Mouse (Mus musculus): Measurements from ENCODE around the gene Cdk9. TPM values are rescaled to one million over a fixed set of nuclear protein-coding genes. Genes with fewer than 3 reads are reported as not detected.

Gene Cdk9
- total RNA-seq, 1 experiment from 2014 or later = 107 TPM

DNA sequence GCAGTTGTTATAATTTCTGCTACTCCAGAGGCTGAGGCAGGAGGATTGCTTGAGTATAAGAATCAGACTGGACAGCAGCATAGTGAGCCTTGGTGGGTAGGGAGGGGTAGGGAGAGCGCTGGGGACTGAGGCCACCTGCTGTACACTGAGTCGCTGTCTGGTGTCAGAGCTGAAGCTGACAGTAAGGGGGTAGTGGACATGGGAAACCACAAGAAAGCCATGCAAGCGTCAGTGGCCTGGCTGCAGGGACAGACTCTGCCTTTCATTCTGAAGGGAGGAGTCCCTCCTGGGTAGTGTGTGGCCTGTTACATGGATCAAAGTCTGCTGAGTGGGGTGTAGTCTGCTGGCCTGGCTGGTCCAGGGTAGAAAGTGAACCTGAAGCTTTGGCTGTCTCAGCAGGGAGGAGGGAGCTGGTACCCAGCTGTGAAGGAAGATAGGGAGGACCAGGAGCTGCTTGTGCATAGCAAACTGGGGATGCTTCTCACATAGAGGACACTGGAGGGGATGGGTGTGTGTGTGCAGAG, 23.5 kb upstream of the Cdk9 start:
- peak; percentile 30; the same call in 1 of the 2 replicates for ATAC-seq (replicated peaks; ENCODE audit: insufficient number of reproducible peaks, low FRiP score, low TSS enrichment, poor library complexity, severe bottlenecking)

DNA sequence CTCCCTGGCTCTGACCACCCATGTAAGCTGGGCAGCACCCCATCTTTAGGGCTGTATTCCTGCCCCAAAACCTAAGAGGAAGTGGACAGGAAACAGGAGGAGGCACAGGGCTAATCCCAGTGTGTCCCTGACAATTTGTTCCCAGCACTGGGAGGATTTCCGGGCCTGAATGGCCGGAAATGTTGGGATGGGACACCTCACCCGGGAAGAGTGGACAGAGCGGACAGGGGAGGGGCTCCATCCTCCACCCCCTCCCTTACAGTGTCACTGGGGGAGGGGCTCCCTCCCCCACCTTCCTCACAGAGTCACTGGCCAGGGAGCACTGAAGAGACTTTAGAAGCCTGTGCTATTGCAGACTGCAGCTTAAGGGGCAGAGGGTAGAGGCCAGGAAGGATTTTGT, 22.1 kb upstream of the Cdk9 start:
- ATAC-seq (replicated peaks; ENCODE audit: insufficient number of reproducible peaks, low FRiP score, low TSS enrichment, poor library complexity, severe bottlenecking) = no peak

DNA sequence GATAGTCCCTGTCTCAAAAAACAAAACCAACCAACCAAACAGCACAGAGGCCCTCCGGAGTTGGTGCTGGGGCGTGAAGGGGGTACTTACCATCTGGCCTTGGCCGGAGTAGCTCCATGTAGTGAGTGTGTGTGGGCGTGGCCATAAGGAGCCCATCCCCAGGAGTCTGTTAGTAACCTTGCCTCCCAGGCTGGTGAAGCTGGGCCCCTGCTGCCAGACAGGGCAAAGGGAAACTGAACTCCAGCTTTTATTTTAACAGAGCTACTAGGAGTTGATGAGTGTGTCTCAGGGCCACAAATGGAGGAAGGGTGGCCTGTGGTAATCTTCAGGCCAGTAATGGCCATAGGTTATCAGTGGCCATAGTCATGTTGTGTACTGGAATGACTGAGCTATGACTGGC, 21.6 kb upstream of the Cdk9 start:
- no peak for ATAC-seq (replicated peaks; ENCODE audit: insufficient number of reproducible peaks, low FRiP score, low TSS enrichment, poor library complexity, severe bottlenecking)

DNA sequence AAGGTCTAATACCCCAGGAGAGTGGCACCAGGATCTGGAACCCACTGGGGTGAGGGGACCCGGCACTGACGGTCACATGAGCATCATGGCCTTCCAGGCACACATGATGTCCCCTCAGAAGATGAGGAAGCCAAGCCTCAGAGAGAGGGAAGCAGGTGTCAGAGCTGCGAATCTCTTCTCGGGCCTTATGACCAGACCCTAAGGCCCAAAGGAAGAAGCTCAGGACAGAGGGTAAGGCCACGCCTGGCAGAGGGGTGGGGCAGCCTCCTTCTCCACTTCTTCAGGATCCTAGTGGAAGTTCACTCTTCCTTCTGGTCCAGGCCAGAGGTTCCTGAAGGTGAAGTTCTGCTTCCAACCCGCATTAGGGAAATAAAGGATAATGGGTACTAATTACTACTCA, 19.8 kb upstream of the Cdk9 start:
- no peak for ATAC-seq (replicated peaks; ENCODE audit: insufficient number of reproducible peaks, low FRiP score, low TSS enrichment, poor library complexity, severe bottlenecking)

DNA sequence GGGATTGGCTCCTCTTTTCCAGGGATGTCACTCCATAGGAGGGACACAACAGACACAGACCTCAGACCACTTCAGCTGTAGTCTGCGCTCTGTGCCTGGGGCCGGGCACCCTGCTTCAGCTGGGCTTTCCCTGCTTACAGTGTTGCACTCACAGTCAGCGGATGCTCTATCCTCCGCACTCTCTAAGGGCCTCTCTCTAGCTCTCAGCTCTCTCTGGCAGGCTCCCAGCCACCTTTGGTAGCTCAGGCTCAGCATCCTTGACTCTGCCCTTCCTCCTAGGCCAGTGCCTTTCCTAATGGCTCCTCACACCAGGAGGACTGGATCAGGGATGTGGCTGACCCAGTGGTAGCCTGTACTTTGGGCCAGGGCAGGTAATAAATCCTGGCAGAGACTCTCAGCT, 19.0 kb upstream of the Cdk9 start:
- ATAC-seq (replicated peaks; ENCODE audit: insufficient number of reproducible peaks, low FRiP score, low TSS enrichment, poor library complexity, severe bottlenecking) = no peak

- ATAC-seq (replicated peaks; ENCODE audit: insufficient number of reproducible peaks, low FRiP score, low TSS enrichment, poor library complexity, severe bottlenecking) = no peak
These were observed 18.0 kb upstream of the Cdk9 start for GRCm38 (mm10) chr2:32730854-32731253.

DNA sequence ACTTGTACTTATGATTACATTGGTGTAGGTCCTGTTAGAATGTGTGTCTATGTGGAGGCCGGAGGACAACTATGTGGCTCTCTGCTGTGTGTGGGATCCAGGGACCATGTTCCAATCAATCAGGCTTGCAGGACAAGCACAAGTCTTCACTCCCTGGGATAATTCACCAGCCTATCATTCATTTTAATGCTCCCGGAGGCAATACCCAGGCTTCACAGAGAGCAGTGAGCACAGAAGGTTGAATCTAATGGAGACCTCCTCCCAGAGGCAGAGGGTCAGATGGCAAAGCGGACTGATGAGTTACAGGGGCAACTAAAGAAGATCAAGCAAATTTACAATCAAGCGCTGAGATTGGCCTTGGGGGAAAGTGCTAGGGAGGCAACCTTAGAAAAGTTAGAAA, 16.7 kb upstream of the Cdk9 start:
- no peak for ATAC-seq (replicated peaks; ENCODE audit: insufficient number of reproducible peaks, low FRiP score, low TSS enrichment, poor library complexity, severe bottlenecking)

DNA sequence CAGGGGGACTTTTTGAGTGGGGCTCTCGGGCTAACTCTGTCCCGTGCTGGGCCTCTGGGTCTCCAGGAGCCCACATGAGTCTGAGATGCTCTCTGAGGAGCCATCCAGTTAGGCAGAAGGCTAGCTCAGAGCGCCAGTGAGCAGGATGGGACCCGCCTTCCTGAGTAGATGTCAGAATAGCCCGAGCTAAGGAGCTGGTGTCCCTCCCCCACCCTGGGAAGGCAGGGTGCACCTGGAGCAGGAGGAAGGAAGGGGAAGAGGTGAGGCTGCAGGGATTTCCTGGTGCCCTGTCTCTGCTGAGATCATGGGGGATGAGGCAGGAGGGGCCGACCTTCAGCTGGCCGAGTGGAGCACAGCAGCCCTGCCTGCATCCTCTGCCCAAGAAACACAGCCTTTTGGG, 15.6 kb upstream of the Cdk9 start:
- ATAC-seq (replicated peaks; ENCODE audit: insufficient number of reproducible peaks, low FRiP score, low TSS enrichment, poor library complexity, severe bottlenecking) = no peak

- ATAC-seq (replicated peaks; ENCODE audit: insufficient number of reproducible peaks, low FRiP score, low TSS enrichment, poor library complexity, severe bottlenecking) = peak; percentile 97
These were observed 14.6 kb upstream of the Cdk9 start for GRCm38 (mm10) chr2:32727435-32727834.

DNA sequence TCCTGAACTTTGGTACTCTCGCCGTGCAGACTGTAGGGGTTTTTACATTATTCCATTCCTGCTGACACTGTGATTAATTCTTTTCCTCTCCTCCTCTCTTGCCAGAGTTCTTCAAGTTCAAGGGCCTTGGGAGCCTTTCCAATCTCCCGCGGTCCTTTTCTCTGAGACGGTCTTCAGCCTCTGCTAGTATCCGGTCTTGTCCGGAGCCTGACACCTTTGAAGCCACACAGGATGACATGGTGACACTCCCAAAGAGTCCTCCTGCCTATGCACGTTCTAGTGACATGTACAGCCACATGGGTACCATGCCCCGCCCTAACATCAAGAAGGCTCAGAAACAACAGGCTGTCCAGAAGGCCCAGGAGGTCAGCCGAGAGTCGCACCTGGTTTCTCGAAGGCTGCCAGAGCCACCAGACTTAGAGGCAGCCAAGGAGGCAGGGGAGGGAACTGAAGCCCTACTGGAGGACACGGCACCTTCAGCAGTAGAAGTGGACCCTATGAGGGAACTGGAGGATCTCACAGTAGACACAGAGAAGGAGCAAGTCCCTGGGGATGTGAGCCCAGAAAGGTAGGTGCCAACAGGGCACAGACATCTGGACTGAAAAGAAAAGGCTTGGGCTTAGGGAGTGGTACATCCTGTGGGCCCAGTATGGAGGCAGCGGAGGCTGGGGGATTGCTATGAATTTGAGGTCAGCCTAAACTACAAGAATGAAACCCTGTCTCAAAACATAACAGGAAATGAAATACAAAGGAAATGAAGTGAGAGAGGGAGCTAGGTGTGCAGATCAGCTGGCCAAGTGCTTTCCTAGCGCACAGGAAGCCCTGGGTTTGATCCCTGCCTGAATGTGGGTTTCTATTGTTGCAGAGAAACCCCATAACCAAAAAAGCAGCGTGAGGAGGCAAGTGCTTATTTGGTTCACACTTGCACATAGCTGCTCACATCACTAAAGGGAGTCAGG, 12.2 kb upstream of the Cdk9 start:
- ATAC-seq (replicated peaks; ENCODE audit: insufficient number of reproducible peaks, low FRiP score, low TSS enrichment, poor library complexity, severe bottlenecking) = no peak

- no peak for ATAC-seq (replicated peaks; ENCODE audit: insufficient number of reproducible peaks, low FRiP score, low TSS enrichment, poor library complexity, severe bottlenecking)
These were observed 11.3 kb upstream of the Cdk9 start for GRCm38 (mm10) chr2:32724149-32724548.

GRCm38 (mm10) chr2:32722581-32722980, 9.7 kb upstream of the Cdk9 start:
- ATAC-seq (replicated peaks; ENCODE audit: insufficient number of reproducible peaks, low FRiP score, low TSS enrichment, poor library complexity, severe bottlenecking) = no peak

GRCm38 (mm10) chr2:32722046-32722445, 9.2 kb upstream of the Cdk9 start:
- ATAC-seq (replicated peaks; ENCODE audit: insufficient number of reproducible peaks, low FRiP score, low TSS enrichment, poor library complexity, severe bottlenecking) = peak; percentile 66

GRCm38 (mm10) chr2:32720681-32721229, 7.9 kb upstream of the Cdk9 start, which contains the start of gene Sh2d3c:
Gene Sh2d3c, plus strand, starts transcription at chr2:32721055.
- ATAC-seq (replicated peaks; ENCODE audit: insufficient number of reproducible peaks, low FRiP score, low TSS enrichment, poor library complexity, severe bottlenecking) = peak; percentile 24

GRCm38 (mm10) chr2:32720053-32720452, 7.2 kb upstream of the Cdk9 start:
- ATAC-seq (replicated peaks; ENCODE audit: insufficient number of reproducible peaks, low FRiP score, low TSS enrichment, poor library complexity, severe bottlenecking) = no peak

- ATAC-seq (replicated peaks; ENCODE audit: insufficient number of reproducible peaks, low FRiP score, low TSS enrichment, poor library complexity, severe bottlenecking) = no peak
These were observed 5.9 kb upstream of the Cdk9 start for GRCm38 (mm10) chr2:32718761-32719160.

GRCm38 (mm10) chr2:32714987-32715425, 2.1 kb upstream of the Cdk9 start:
- ATAC-seq (replicated peaks; ENCODE audit: insufficient number of reproducible peaks, low FRiP score, low TSS enrichment, poor library complexity, severe bottlenecking) = peak; percentile 60

GRCm38 (mm10) chr2:32714117-32714986, 1.5 kb upstream of the Cdk9 start:
- ATAC-seq (replicated peaks; ENCODE audit: insufficient number of reproducible peaks, low FRiP score, low TSS enrichment, poor library complexity, severe bottlenecking) = no peak

DNA sequence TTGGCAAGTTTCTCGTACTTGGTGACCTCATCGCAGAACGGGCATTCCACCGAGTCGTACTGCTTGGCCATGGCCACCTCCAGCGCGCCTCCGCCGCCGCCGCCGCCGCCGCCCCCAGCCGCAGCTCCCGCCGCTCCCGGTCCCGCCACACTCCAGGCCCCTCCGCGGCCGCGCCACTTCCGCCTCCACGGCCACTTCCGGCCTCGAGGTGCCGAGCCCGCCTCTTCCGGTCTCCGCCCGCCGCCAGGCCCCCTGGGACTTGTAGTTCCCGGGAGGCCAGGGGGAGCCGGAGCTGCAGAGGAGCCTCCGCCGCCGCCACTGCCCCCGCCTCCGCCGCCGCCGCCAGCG, 316 bp downstream of the Cdk9 start:
- peak; percentile 29; the same call in 1 of the 2 replicates for ATAC-seq (replicated peaks; ENCODE audit: insufficient number of reproducible peaks, low FRiP score, low TSS enrichment, poor library complexity, severe bottlenecking)
